Mouse (Mus musculus): ENCODE measurements around the gene Pnma1.
A peak's percentile ranks its signal among the peaks of the same experiment; 100 is the strongest.

Pnma1 gene

GRCm38 (mm10) chr12:84109924-84110323, 38.4 kb downstream of the Pnma1 start:
- no peak for DNase-seq (ENCODE audit: inconsistent age in 2 of 2, low spot score in 1 of 2)

- DNase-seq (ENCODE audit: inconsistent age in 2 of 2, low spot score in 1 of 2), result no peak
These were observed 40.6 kb downstream of the Pnma1 start for GRCm38 (mm10) chr12:84107692-84108091.

- no peak for DNase-seq (ENCODE audit: inconsistent age in 2 of 2, low spot score in 1 of 2)
These were observed 41.3 kb downstream of the Pnma1 start for GRCm38 (mm10) chr12:84107012-84107411.

- DNase-seq (ENCODE audit: inconsistent age in 2 of 2, low spot score in 1 of 2), result no peak
These were observed 46.8 kb downstream of the Pnma1 start for GRCm38 (mm10) chr12:84101493-84101845.

- peak; percentile 63 to 82 for DNase-seq (ENCODE audit: inconsistent age in 2 of 2, low spot score in 1 of 2)
These were observed 47.4 kb downstream of the Pnma1 start, which contains the start of gene Acot6 for GRCm38 (mm10) chr12:84100604-84101492. Gene Acot6, plus strand, starts transcription at chr12:84100654.

GRCm38 (mm10) chr12:84100071-84100470, 48.2 kb downstream of the Pnma1 start:
- peak in 1 of 2 experiments; percentile 66 for DNase-seq (ENCODE audit: inconsistent age in 2 of 2, low spot score in 1 of 2)

- DNase-seq (ENCODE audit: inconsistent age in 2 of 2, low spot score in 1 of 2), result no peak
These were observed 48.7 kb downstream of the Pnma1 start for GRCm38 (mm10) chr12:84099605-84100004.

Data from adrenal gland, adult (tissue).